Mouse (Mus musculus) ZHBTc4 (cell line): ENCODE data around the gene Gm20509.

Experiments
- DNase-seq: peaks from one replicate; pipeline ENCODE4 v3.0.0-alpha.2; 2011; ENCODE audit warnings: low read depth, low spot score

Gene Gm20509

DNA sequence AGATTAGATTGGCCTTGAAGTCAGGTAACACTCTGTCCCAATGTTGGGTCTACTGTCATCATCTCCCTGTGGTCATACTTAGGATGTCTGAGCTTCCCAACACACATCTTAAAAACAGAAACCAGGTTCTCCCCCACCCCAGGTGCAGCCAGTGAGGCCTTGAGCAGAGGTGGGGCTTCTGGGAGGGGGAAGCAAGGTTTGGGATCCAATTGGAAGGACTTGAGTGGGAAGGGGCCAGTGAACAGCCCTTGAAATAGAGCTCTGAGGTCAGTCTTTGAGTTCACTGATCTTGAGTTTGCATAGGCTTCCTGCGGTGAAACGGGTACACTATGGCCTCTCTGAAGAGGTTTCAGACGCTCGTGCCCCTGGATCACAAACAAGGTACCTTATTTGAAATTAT lies at the start of gene Gm20509:
Gene Gm20509 (plus strand): TSS at position 290 of the 400 bp plus-strand sequence.
- peak; percentile 67 for DNase-seq

DNA sequence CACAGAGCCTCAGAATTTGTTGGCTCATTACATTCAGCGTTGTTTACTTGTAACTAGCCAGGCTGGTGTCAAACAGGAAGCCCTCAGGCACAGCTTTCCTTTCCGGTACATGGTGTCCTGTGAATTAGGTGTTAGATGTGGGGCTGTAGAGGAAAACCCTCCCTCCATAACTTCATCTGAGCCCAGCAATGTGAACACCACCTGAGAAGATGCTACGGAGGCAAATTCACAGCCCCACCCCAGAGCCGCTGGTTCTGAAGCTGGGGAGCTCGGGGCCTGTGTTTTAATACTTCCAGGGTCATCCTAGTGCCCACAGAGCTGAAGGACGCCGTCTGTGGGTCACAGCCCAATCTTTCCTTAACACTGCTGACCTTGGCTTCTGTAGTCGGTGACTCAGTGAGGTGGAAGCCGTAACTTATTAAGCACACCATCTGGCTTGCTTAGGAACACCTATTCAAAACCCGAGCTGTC lies 46.8 kb upstream of the Gm20509 start:
- DNase-seq, result no peak

DNA sequence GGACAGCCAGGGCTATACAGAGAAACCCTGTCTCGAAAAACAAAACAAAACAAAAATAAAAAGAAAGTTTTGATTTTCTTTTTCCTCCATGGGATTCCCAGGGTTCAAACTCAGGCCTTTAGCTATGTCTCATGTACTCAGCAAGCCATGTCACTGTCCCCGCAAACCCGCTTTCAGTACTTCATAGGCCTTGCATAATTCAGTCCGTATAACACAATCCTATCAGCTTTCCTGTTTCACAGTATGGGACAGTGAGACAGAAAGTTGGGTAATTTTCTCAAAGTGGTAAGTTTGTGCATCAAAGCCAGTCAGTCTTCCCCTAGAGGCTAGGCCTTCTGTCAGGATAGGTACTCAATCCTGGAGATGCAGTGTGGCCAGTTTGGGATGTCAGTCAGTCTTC lies 43.0 kb upstream of the Gm20509 start:
- no peak for DNase-seq

DNA sequence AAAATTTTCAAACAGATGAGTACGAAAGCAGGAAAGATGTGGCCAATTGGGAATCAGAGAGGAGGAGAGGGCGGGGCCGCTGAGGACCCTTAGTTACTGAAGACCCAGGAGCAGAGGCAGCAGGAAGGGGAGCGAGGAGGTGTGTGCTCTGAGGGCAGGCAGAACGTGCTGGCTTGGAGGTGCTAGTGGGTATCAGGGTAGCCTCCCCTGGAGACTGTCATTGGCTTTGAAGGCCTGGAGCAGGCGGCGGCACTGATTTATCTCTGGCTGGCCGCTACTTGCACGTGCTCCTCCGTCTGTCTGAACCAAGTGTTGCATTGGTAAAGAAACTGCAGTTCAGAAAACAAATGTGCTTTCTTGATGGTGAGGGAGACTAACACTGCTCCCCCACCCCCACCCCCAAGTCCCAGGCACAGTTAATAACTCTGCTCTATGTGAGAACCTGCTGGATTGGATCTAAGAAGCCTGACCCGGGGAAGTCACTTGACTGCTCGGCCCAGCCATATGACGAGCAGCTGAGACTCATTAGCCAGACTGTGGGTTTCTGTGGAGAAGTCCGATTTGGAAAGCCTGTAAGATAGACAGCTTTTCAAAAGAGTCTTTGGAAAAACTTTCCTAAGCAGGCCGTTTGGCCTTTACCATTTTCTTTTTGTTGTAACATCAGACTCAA lies 38.5 kb upstream of the Gm20509 start:
- DNase-seq, result no peak

DNA sequence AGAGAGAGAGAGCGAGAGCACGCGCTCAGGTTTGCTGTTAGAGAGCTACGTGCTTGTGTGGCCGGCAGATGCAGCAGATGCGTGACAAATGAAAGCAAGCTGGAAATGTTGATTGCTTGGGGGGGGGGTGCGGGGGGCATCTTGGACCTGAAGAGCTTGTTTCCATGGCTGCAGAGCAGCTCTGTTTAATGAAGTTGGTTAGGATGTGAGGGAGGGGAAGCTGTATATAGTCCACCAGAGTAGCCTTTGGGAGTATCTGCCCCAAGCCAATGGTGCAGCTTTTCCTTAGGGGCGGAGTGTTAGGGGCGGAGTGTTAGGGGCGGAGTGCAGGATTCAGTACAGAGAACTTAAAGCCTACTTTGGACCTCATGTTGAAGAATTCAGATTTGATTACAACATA lies 35.2 kb upstream of the Gm20509 start:
- peak; percentile 57 for DNase-seq

DNA sequence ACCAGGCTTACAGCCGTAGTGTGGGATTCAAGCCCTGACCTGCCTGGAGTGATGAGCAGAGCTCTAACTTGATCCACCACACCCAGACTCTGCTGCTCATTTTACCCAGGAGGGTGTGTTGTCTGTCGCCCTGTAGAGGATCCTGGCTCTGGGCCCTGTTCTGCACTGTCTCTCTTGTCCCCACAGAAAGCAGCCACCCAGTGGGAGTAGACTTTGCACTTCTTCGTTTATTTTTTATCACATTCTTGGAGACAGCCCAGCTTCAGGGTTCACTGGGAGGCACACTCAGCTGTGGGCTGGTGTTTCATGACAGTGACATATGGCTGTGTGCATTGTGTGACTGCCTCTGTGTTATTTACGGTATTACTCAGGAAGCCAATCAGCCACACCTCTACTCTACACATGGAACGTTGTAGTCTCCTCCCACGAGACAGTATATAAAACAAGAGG lies 34.0 kb upstream of the Gm20509 start:
- no peak for DNase-seq

DNA sequence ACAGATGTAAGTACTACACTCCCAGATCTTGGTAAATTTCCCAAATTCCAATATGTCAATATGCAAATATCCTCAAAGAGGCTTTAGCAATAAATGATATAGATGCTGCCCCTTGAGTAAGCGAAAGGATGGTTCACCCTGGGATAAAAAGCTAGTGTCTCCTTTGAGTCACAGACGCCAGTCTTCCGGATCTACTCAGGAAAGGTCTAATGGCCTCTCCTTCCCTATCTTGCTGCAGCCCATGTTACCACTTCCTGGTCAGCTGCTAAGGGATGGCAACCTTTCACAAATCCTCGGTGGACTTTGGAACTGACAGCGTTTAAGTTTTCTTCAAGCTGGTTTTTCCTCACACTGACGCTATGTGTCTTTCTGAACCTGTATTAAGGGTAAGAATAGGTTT lies 33.6 kb upstream of the Gm20509 start:
- no peak for DNase-seq

DNA sequence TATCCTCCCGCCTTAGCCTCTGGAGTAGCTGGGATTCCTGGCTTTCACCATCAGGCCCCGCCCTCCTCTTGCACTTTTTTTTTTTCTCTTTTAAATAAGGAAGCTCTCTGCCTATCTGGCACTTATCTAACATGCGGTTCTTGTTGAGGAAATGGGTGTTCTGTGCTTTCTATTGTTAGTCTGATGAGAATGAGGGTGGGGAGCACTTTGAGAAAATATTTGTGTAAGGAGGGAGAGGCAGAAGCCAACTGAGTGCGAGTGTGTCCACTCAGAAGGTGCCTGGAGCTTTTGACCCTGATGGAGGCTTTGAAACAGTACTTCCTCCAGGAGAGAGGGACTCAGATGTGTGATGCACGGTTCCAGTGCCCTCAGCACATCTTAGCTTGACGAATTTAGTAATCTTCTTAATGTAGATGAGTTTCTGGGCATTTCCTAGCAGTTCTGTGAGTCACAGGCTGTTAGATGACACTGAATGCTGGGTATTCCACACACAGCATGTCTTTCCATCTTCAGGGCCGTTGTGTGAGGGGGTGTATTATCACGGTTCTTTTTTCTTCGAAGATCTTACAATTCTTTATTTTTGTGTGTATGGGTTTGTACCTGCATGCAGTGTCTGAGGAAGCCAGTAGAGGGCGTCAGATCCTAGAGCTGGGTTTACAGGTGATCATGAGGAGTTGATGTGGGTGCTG lies 31.2 kb upstream of the Gm20509 start:
- peak; percentile 88 for DNase-seq

DNA sequence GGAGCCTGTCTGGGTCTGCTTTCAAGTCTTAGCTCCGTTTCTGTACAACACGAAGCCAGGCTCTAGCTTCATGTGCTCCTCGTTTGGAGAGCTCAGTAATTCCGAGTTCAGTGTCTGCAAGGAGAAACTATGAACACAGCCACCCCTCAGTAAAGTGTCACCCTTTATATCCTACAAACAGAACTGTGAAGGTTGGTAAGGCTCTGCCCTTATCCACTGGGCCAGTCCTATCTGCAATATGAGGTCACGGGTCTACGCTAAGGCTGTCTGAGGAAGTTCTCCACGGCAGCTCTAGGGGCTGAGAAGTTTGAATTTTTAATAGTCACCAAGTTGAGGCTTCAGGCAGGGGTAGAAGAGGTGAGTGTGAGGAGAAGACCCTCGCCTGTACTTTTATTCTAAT lies 29.8 kb upstream of the Gm20509 start:
- no peak for DNase-seq

DNA sequence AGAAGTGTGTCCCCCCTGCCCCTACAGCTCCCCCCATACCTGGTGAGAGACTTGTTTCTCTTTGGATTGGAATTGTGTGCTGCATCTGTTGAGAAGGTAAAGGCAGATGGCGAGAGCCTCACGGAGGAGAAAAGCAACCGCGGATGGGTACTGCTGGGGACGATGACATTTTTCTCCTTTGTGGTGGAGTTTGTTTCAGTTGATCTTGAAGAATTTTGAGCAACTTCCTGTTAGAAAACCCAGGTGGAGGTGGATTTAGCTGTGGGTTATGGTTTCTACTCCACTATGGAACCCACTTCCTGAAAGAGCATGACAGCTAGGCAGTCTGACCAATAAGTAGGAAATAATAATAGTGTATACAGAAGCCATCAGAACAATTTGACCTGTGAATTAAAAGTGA lies 29.1 kb upstream of the Gm20509 start:
- no peak for DNase-seq

DNA sequence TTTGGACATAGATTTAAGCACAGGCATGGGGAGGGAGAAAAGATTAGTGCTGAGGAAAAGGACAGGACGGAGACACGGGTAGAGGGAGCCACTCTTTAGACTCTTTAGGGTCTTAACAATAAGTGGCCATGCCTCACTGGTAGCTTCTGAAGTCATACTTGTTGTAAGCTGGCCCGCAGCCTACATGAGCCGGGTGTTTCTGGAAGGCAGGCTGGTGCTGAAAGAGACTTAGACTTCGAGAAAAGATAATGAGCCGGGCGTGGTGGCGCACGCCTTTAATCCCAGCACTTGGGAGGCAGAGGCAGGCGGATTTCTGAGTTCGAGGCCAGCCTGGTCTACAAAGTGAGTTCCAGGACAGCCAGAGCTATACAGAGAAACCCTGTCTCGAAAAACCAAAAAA lies 22.9 kb upstream of the Gm20509 start:
- DNase-seq, result peak; percentile 61

DNA sequence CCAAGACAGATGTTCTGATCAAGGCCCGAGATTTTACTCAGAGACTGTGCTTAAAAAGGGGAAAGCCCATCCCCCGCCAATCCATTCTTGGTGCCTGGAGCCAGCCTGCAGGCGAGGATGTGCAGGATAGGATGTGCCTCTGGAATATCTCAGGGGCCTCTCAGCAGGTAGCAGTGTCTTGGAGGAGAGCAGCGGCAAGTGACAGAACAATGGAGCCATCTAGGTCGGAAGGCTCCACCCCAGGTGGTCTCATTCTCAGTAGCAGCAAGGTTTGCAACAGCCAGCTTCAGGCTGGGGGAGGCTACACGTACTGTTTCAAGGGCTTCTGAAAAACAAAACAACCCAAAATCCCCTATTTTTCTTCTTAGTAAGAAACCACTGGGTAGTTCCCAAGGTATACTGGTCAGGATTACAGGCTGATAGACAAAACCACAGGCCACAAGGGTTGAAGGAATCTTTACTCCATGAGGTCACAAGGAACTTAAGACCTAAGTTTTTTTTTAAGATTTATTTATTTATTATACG lies 22.4 kb upstream of the Gm20509 start:
- peak; percentile 93 for DNase-seq

DNA sequence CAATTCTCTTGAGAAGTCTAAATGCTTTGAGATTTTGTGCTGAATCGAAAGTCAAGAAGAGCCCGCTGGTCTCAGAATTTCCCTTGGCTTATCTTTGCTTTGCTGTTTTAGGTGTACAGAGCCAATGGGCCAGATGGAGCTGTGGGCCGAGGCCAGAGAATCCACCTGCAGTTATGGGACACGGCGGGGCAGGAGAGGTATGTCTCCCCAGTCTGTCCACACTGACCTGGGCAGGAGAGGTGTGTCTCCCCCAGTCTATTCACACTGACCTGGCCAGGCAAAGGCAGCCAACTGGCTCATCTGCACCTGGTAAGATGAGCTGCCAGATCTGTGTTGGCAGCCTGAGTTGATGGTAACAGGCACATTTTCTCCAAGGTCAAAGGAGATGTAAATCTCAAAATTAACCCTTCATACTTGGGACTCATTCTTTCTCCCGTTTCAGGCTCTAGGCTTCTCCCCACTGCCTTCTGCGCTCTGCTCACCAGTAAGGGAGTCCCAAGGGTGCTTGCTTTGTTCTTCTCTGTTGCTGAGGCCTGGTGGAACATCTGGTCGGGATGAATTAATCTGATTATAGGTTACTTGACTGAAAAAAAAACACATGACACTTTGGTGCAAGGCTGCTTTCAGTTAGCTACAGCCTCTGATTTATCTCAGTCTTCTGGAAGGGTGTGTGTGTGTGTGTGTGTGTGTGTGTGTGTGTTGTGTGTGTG lies 19.8 kb upstream of the Gm20509 start:
- no peak for DNase-seq

DNA sequence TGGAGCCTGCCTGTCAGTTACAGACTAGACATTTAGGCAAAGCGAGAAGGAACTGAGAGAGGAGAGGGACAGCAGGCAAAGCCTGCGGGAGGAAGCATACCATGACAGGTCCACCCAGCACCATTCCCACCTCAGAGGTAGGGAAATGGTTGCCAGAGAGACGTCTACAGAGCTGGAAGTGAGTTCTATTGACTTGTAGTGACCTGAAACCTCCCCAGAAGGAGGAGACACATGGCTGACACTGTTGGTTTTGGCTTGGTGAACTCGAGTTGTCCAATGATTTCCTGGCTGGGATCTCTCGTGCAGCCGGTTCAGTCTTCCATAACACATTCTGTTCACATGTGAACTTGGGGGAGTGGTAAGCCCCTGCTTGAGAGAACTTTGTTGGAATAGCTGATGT lies 18.3 kb upstream of the Gm20509 start:
- DNase-seq, result no peak

DNA sequence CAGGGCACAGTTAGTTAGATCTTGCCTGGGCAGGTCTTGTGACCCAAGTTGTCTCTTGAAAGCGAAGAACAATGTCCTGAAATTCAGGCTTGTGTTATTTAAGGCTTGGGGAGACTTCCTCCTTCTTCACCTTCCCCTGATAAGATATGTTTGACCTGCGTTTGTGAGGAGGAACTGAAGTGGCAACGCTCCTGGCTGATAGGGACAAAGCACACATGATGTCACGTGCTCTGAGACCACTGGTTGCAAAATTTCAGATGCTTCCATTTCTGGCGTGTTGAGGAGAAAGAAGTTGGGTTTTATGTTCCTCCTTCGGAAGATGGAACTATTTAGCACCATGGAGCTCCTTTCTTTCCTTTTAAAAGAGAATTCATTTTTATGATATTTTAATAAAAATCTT lies 16.4 kb upstream of the Gm20509 start:
- DNase-seq, result no peak

DNA sequence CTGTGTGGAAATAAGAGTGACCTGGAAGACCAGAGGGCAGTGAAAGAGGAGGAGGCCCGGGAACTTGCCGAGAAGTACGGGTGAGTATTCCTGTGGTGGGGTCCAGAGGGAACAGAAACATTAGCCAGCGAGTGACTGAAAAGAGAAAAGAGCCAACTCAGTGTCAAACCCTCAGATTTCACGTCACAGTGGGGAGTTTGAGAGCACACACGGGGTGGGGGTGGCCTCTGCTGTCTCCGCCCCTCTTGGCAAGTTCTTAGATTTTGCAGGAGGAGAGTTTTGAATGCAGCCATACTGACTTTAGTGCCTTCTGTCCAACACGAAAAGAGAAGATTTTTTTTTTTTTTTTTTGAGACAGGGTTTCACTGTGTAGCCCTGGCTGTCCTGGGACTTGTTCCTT lies 15.1 kb upstream of the Gm20509 start:
- DNase-seq, result no peak

DNA sequence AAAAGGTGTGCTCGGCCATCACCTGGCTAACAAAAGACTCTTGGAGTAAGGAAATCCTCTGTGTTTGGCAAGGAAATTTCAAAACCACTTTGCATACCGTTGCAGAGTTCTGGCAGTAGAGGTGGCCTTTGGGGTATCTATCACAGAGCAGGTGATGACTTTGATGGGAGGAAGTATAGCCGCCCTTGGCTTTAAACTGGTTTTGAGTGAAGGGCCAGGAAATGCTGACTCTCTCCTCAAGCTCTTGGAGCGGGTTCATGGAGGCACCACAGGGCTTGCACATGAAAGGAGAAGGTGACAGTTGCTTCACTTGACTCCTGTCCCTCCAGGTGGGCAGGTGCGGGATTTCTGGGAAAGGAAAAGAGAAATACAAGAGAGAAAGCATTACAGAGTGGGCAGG lies 14.7 kb upstream of the Gm20509 start:
- no peak for DNase-seq

DNA sequence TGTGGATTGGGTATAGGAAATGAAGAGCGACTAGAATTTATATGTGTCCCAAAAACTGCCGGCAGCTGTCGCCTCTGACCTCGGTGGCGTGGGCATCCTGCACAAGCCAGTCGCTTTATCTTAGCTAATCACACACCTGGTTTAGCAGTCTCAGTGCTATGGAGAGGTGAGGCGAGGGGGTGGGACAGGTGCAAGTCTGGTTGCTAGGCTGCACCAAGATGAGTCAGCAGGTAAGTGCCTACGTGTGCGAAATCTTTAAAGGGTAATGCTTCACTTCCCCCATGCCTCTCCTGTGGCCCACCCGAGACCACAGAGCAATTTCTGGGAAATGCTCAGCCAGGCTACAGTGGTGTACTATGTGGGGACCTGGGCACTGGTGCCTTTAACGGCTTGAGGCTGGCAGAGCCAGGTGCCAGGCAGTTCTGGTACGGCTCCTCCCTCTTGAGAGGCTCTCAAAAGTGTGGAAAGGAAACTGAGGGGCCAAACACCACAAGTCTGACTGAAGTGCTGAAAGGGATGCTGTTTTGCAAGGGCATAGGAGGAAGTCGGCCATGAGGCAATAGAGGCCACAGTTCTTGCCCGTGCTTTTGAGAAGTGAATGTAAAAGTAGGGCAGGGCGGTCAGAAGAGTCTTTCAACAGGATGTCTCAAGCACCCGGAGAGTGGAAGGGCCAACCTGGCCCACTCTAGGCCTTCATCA lies 12.9 kb upstream of the Gm20509 start:
- DNase-seq, result no peak

DNA sequence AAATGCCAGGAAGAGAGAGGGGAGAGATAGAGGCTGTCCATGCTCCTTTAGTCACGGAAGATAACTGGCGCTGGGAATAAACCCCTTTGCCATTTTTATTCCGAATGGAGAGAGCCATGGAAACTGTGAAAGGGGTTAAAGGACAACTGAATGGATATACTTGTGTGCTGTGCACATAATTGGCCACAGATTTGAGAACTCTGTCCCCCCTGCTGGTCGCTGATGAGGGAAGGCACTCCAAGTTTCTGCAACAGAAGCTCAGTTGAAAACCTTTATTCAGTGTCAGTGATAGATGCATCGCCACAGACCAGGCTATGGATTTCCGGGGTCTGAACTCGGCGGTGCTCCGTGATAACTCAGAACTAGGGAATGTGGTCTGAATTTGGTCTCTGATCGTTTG lies 12.1 kb upstream of the Gm20509 start:
- DNase-seq, result no peak

DNA sequence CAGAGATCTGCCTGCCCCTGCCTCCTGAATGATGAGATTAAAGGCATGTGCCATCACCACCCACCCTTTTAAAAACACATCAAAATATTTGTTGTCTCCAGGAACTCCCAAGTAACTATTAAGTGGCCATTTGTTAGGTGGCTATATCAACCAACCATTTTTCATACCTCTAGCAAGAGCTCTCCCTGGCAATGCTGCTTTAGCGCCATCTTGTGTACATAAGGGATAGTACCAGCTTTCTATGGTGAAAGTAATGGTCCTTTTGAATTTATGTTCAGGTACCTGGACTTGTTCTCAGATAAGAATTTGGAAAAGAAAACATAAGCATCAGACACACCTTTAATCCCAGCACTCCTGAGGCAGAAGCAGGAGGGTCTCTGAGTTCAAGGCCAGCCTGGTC lies 10.5 kb upstream of the Gm20509 start:
- DNase-seq, result peak; percentile 72

DNA sequence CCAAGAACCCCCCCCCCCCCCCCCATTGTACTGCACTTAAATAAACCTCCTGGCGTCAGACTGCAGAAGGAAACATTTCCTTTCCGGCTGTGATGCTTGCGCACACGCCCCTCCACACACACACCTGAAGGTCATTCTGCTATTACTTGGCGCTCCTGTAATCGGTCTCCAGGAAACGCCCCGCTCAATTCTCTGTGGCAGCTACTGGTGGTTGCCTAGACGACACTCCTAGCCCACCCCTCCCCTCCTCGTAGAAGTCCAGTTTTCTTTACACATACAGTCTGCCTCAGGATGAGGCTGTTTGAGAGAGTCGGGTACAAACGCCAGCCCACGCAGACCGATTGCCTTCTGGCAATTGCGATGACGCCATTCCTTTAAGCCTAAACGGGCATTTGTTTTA lies 7.7 kb upstream of the Gm20509 start:
- peak; percentile 95 for DNase-seq

DNA sequence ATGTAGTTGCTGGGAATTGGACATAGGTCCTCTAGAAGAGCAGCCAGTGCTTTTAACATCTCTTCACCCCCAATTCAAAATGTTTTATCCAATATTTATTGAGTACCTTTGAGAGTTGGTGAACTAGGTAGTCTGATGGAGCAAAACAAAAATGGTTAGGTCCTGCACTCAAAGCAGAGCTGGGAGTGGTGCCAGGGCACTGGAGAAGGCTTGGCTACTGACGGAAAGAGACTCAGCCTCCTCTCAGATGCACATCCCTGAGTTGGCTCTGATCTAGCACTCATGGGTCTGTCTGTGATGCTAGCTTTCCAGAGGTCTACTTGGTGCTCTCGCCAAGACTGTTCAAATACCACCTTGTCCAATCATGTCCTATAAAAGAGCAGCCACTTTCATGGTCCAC lies 4.4 kb upstream of the Gm20509 start:
- no peak for DNase-seq
